Mouse (Mus musculus) ovary, postnatal 36 days (tissue): ENCODE results near the gene Klk1b26.
"Not testable (repeated sequence)": the region's sequence is repeated elsewhere in the genome, so short reads cannot be mapped to it uniquely, and the experiment has no call there.

Experiments used
- DNase-seq: peaks from one replicate; pipeline ENCODE4 v3.0.0; 2022; ENCODE audit warnings: low spot score, mixed read lengths

Gene Klk1b26

DNA sequence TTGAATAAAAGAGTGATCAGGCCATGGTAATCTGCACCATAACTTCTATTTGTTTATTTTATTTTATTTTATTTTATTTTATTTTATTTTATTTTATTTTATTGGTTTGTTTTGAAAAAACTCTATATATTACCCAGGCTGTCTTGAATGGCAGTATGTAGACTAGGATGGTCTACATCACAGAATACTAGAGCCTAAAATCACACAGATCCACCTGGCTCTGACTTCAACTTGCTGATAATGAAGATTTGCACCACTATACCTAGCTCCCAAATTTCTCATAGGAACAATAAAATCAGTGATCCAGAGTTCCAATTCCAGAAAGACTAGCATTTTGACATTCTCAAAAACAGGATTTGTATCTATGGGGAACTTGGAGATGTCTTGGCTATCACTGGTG is at the start of gene Klk1b26:
Gene Klk1b26, plus strand, starts transcription at position 301 of the 400 bp plus-strand sequence.
- not testable (repeated sequence) for DNase-seq

DNA sequence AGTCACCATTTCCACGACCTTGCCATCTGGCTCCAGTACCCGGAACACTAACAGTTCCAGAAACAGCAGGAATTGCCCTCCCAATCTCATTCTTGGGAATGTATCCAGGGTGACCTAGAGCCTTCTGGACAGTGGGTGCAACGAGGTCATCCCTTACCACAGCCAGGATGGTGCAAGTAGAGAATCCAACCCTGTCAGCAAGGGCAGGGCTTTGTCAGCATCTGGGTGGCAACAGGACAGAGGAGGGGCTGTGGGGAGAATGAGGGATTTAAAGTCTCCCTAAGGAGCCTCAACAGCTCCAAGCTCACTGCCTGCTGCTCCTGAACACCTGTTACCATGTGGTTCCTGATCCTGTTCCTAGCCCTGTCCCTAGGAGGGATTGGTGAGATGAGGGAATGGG is 45.5 kb upstream of the Klk1b26 start, which contains the start of gene Klk1b1:
Gene Klk1b1, plus strand, starts transcription at position 301 of the 400 bp plus-strand sequence.
- no peak for DNase-seq

DNA sequence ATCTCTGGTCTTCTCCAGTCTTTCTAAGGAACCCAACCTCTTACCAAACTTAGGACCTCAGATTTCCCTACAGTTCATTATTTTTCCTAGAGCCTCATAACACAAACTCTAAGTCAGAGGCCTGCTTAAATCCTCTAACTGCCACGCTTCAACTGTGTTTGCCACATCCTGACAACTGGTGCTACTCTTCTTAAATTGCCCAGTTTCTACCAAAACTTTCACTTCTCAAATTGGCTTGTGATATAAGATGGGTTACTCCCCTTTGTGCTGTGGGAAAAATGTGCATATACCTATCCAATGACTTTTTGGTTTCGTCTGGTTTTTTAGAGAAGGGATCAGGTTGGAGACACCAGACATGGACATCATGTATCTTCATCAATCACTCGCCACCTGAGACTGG is 44.9 kb upstream of the Klk1b26 start:
- no peak for DNase-seq

DNA sequence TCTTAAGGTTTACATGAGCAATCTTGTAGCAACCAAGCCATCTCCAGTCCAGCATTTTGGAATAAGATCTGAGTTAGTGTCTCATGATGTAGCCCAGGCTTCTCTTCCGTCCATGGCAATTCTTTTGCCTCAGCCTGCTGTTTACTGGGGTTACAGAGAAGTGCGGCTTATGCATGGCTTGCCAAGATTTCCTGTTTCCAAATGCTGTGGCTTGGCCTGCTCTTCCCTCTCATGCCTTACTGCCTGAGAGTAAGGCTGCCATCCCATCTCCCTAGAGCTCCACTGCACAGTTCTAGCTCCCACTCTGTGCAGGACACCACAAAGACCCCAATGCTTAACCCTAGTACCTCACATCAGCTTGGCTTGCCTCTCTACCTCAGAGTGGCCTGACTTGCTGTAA is 44.4 kb upstream of the Klk1b26 start:
- DNase-seq = no peak

DNA sequence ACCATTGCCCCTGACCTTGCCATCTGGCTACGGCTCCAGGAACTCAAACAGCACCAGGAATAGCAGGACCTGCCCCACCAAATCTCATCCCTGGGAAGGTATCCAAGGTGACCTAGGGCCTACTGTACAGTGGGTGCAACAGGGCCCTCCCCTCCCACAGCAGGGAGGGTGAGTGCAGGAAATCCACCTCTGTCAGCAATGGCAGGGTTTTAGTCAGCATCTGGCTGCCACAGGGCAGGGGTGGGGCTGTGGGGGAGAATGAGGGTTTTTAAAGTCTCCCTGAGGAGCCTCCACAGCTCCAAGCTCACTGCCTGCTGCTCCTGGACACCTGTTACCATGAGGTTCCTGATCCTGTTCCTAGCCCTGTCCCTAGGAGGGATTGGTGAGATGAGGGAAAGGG is 36.2 kb upstream of the Klk1b26 start, which contains the start of gene Klk1b9:
Gene Klk1b9, plus strand, starts transcription at position 301 of the 400 bp plus-strand sequence.
- DNase-seq = not testable (repeated sequence)

DNA sequence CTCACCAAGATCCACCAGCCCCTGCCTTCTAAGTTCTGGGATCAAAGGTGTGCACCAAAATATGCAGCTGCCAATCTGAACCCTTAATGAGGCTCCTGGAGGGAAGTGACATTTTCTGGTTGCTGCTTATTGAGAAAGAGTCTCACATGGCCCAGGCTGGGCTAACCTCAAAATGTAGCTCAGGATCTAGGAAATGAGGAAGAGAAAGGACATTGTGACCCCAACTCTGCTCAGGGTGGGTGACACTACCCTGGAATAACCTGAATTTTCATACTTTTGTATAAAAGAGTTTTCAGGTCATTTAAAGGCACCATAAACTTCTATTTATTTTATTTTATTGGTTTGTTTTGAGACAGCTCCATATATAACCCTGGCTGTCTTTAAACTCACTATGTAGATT is 26.3 kb upstream of the Klk1b26 start:
- DNase-seq = no peak

DNA sequence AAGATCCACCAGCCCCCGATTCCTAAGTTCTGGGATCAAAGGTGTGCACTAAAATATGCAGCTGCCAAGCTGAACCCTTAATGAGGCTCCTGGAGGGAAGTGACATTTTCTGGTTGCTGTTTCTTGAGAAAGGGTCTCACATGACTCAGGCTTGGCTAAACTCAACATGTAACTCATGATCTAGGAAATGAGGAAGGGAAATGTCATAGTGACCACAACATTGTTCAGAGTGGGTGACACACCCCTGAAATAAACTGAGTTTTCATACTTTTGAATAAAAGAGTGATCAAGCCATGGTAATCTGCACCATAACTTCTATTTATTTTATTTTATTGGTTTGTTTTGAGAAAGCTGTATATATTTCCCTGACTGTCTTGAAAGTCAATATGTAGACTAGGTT is 17.1 kb upstream of the Klk1b26 start:
- not testable (repeated sequence) for DNase-seq

DNA sequence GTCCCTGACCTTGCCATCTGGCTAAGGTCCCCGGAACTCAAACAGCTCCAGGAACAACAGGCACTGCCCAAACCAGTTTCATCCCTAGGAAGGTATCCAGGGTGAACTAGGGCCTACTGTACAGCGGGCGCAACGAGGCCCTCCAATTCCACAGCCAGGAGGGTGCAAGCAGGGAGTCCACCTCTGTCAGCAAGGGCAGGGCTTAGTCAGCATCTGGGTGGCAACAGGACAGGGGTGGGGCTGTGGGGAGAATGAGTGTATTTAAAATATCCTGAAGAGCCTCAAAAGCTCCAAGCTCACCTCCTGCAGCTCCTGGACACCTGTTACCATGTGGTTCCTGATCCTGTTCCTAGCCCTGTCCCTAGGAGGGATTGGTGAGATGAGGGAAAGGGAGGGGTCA is 16.4 kb upstream of the Klk1b26 start, which contains the start of gene Klk1b11:
Gene Klk1b11, plus strand, starts transcription at position 301 of the 400 bp plus-strand sequence.
- DNase-seq = not testable (repeated sequence)

DNA sequence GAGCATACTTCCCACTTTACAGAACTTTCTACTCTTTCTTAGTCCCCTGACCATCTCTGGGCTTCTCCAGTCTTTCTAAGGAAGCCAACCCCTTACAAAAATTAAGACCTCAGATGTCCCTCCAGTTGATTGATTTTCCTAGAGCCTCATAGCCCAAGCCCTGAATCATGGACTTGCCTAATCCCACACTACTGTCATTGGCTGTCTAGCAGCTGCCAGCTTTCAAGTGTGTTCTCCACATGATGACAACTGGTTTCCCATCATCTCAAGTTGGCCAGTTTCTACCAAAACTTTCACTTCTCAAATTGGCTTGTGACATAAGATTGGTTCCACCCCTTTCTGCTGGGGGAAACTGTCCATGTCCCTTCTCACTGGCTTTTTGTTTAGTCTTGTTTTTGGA is 7.1 kb upstream of the Klk1b26 start:
- no peak for DNase-seq

DNA sequence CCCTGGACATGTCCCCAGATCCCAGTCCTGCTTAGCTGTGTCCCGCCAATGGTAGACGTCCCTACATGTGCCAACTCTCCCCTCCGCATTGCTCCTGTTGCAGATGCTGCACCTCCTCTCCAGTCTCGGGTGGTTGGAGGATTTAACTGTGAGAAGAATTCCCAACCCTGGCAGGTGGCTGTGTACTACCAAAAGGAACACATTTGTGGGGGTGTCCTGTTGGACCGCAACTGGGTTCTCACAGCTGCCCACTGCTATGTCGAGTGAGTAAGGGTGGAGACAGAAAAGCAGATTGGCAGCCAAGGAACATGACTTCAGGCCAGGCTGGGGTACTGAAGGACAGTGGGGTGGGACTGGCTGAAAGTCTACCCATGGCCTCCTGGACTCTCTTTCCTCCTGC is 2.7 kb downstream of the Klk1b26 start:
- DNase-seq = not testable (repeated sequence)

DNA sequence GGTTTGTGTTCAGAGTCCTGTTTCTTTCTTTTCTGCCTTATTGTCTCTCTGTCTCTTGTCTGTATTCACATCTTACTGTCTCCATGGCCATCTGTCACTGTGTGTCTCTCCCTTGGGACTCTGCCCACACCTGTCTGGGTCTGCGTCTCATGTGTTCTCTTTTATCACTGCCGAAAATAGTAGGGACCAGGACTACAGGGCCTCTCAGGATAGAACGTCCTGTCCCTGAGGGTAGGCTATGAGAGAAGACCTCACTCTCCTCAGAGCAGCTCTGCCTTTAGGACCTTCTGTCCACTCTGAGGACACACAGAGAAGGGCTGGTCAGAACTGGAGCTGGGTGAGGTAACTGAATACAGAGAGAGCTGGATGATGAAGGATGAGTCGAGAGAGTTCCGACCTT is 3.1 kb downstream of the Klk1b26 start:
- no peak for DNase-seq

DNA sequence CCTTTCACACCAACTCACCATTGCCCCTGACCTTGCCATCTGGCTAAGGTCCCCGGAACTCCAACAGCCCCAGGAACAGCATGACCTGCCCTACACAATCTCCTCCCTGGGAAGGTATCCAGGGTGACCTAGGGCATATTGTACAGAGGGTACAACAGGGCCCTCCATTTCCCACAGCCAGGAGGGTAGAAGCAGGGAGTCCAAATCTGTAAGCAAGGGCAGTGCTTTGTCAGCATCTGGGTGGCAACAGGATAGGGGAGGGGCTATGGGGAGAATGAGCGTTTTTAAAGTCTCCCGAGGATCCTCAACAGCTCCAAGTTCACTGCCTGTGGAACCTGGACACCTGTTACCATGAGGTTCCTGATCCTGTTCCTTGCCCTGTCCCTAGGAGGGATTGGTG is 40.0 kb downstream of the Klk1b26 start, which contains the start of gene Klk1b27:
Gene Klk1b27, plus strand, starts transcription at position 301 of the 400 bp plus-strand sequence.
- DNase-seq = not testable (repeated sequence)
